Mouse (Mus musculus): ENCODE data around the gene Osbpl3. TPM values are rescaled to one million over a fixed set of nuclear protein-coding genes. Genes with fewer than 3 reads are reported as not detected.

The Osbpl3 gene
- polyA plus RNA-seq, 1 experiment from 2014 or later: 9.7 TPM

- H3K9me3 ChIP-seq (ENCODE audit: control insufficient read depth, low read length): no peaks in the 10 kb centered on the region
- ATAC-seq (ENCODE audit: low read depth): no peak
- H3K27me3 ChIP-seq (replicated peaks; ENCODE audit: control insufficient read depth, insufficient read depth, low read length): no peaks in the 10 kb centered on the region
- H3K36me3 ChIP-seq (ENCODE audit: control insufficient read depth, insufficient read depth, low read length): no peaks in the 10 kb centered on the region
- no peak overlapping the region for H3K4me2 ChIP-seq (ENCODE audit: low read depth, low read length)
- H3K4me3 ChIP-seq (ENCODE audit: low read depth, low read length): no peak overlapping the region
- H3K27ac ChIP-seq (replicated peaks; ENCODE audit: low read depth, low read length): no peak overlapping the region
- 75% methylated on average over 3 of the region's 3 CpGs for WGBS
- no peak for DNase-seq (ENCODE audit: low spot score)
- no peaks in the 10 kb centered on the region for H3K4me1 ChIP-seq (ENCODE audit: control insufficient read depth, insufficient read depth, low read length)
- H3K9ac ChIP-seq (ENCODE audit: low read depth, low read length): no peak overlapping the region
These were observed 61.6 kb downstream of the Osbpl3 start for GRCm38 (mm10) chr6:50394432-50394831.

GRCm38 (mm10) chr6:50393960-50394359 is 62.0 kb downstream of the Osbpl3 start:
- Histone ChIP-seq H3K36me3 (ENCODE audit: control insufficient read depth, insufficient read depth, low read length) (no peaks in the 10 kb centered on the region), H3K9me3 (ENCODE audit: control insufficient read depth, low read length) (no peaks in the 10 kb centered on the region), H3K27me3 (replicated peaks; ENCODE audit: control insufficient read depth, insufficient read depth, low read length) (no peaks in the 10 kb centered on the region), H3K4me2 (ENCODE audit: low read depth, low read length) (no peak overlapping the region), H3K27ac (replicated peaks; ENCODE audit: low read depth, low read length) (no peak overlapping the region), H3K4me3 (ENCODE audit: low read depth, low read length) (no peak overlapping the region), H3K9ac (ENCODE audit: low read depth, low read length) (no peak overlapping the region), H3K4me1 (ENCODE audit: control insufficient read depth, insufficient read depth, low read length) (no peaks in the 10 kb centered on the region)
- ATAC-seq (ENCODE audit: low read depth) (no peak), DNase-seq (ENCODE audit: low spot score) (no peak)
- WGBS: 80% methylated on average over 8 of the region's 8 CpGs

- H3K4me1 ChIP-seq (ENCODE audit: control insufficient read depth, insufficient read depth, low read length): no peaks in the 10 kb centered on the region
- 88% methylated on average over 3 of the region's 3 CpGs for WGBS
- H3K9ac ChIP-seq (ENCODE audit: low read depth, low read length): no peak overlapping the region
- H3K4me2 ChIP-seq (ENCODE audit: low read depth, low read length): no peak overlapping the region
- no peaks in the 10 kb centered on the region for H3K36me3 ChIP-seq (ENCODE audit: control insufficient read depth, insufficient read depth, low read length)
- no peaks in the 10 kb centered on the region for H3K9me3 ChIP-seq (ENCODE audit: control insufficient read depth, low read length)
- ATAC-seq (ENCODE audit: low read depth) (no peak), DNase-seq (ENCODE audit: low spot score) (no peak)
- no peak overlapping the region for H3K27ac ChIP-seq (replicated peaks; ENCODE audit: low read depth, low read length)
- H3K4me3 ChIP-seq (ENCODE audit: low read depth, low read length): no peak overlapping the region
- no peaks in the 10 kb centered on the region for H3K27me3 ChIP-seq (replicated peaks; ENCODE audit: control insufficient read depth, insufficient read depth, low read length)
These were observed 64.0 kb downstream of the Osbpl3 start for GRCm38 (mm10) chr6:50391951-50392350.

GRCm38 (mm10) chr6:50390313-50390712 is 65.7 kb downstream of the Osbpl3 start:
- no peaks in the 10 kb centered on the region for H3K9me3 ChIP-seq (ENCODE audit: control insufficient read depth, low read length)
- ATAC-seq (ENCODE audit: low read depth): no peak
- no peak overlapping the region for H3K4me3 ChIP-seq (ENCODE audit: low read depth, low read length)
- H3K4me1 ChIP-seq (ENCODE audit: control insufficient read depth, insufficient read depth, low read length): no peaks in the 10 kb centered on the region
- H3K27ac ChIP-seq (replicated peaks; ENCODE audit: low read depth, low read length): no peak overlapping the region
- WGBS: 68% methylated on average over 5 of the region's 5 CpGs
- H3K4me2 ChIP-seq (ENCODE audit: low read depth, low read length): no peak overlapping the region
- no peak overlapping the region for H3K9ac ChIP-seq (ENCODE audit: low read depth, low read length)
- peak; percentile 24 for DNase-seq (ENCODE audit: low spot score)
- no peaks in the 10 kb centered on the region for H3K36me3 ChIP-seq (ENCODE audit: control insufficient read depth, insufficient read depth, low read length)
- H3K27me3 ChIP-seq (replicated peaks; ENCODE audit: control insufficient read depth, insufficient read depth, low read length): no peaks in the 10 kb centered on the region

GRCm38 (mm10) chr6:50387629-50388028 is 68.4 kb downstream of the Osbpl3 start:
- no peaks in the 10 kb centered on the region for H3K27me3 ChIP-seq (replicated peaks; ENCODE audit: control insufficient read depth, insufficient read depth, low read length)
- DNase-seq (ENCODE audit: low spot score) (no peak), ATAC-seq (ENCODE audit: low read depth) (no peak)
- H3K9me3 ChIP-seq (ENCODE audit: control insufficient read depth, low read length): no peaks in the 10 kb centered on the region
- H3K4me2 ChIP-seq (ENCODE audit: low read depth, low read length): no peak overlapping the region
- H3K4me3 ChIP-seq (ENCODE audit: low read depth, low read length): no peak overlapping the region
- H3K36me3 ChIP-seq (ENCODE audit: control insufficient read depth, insufficient read depth, low read length): no peaks in the 10 kb centered on the region
- no peak overlapping the region for H3K27ac ChIP-seq (replicated peaks; ENCODE audit: low read depth, low read length)
- no peaks in the 10 kb centered on the region for H3K4me1 ChIP-seq (ENCODE audit: control insufficient read depth, insufficient read depth, low read length)
- 69% methylated on average over 5 of the region's 5 CpGs for WGBS
- no peak overlapping the region for H3K9ac ChIP-seq (ENCODE audit: low read depth, low read length)

- Histone ChIP-seq H3K9ac (ENCODE audit: low read depth, low read length) (no peak overlapping the region), H3K4me3 (ENCODE audit: low read depth, low read length) (no peak overlapping the region), H3K4me1 (ENCODE audit: control insufficient read depth, insufficient read depth, low read length) (peaks cover 11% of the 10 kb centered on the region), H3K27me3 (replicated peaks; ENCODE audit: control insufficient read depth, insufficient read depth, low read length) (no peaks in the 10 kb centered on the region), H3K4me2 (ENCODE audit: low read depth, low read length) (no peak overlapping the region), H3K9me3 (ENCODE audit: control insufficient read depth, low read length) (no peaks in the 10 kb centered on the region), H3K36me3 (ENCODE audit: control insufficient read depth, insufficient read depth, low read length) (no peaks in the 10 kb centered on the region), H3K27ac (replicated peaks; ENCODE audit: low read depth, low read length) (no peak overlapping the region)
- ATAC-seq (ENCODE audit: low read depth) (no peak), DNase-seq (ENCODE audit: low spot score) (no peak)
- WGBS: 77% methylated on average over 4 of the region's 4 CpGs
These were observed 69.5 kb downstream of the Osbpl3 start for GRCm38 (mm10) chr6:50386497-50386896.

- no peak overlapping the region for H3K9ac ChIP-seq (ENCODE audit: low read depth, low read length)
These were observed 70.5 kb downstream of the Osbpl3 start for GRCm38 (mm10) chr6:50385451-50386013.

GRCm38 (mm10) chr6:50382711-50383110 is 73.3 kb downstream of the Osbpl3 start:
- Histone ChIP-seq H3K4me2 (ENCODE audit: low read depth, low read length) (no peak overlapping the region), H3K4me1 (ENCODE audit: control insufficient read depth, insufficient read depth, low read length) (peaks cover 40% of the 10 kb centered on the region), H3K27me3 (replicated peaks; ENCODE audit: control insufficient read depth, insufficient read depth, low read length) (no peaks in the 10 kb centered on the region), H3K4me3 (ENCODE audit: low read depth, low read length) (no peak overlapping the region), H3K9ac (ENCODE audit: low read depth, low read length) (no peak overlapping the region), H3K36me3 (ENCODE audit: control insufficient read depth, insufficient read depth, low read length) (no peaks in the 10 kb centered on the region), H3K27ac (replicated peaks; ENCODE audit: low read depth, low read length) (no peak overlapping the region), H3K9me3 (ENCODE audit: control insufficient read depth, low read length) (no peaks in the 10 kb centered on the region)
- 86% methylated on average over 7 of the region's 7 CpGs for WGBS
- DNase-seq (ENCODE audit: low spot score) (no peak), ATAC-seq (ENCODE audit: low read depth) (no peak)

More at GRCm38 (mm10) chr6:50385451-50386013, 70.5 kb downstream of the Osbpl3 start:
- Histone ChIP-seq H3K4me3 (ENCODE audit: low read depth, low read length) (no peak overlapping the region), H3K27ac (replicated peaks; ENCODE audit: low read depth, low read length) (no peak overlapping the region), H3K27me3 (replicated peaks; ENCODE audit: control insufficient read depth, insufficient read depth, low read length) (no peaks in the 10 kb centered on the region), H3K4me1 (ENCODE audit: control insufficient read depth, insufficient read depth, low read length) (peaks cover 18% of the 10 kb centered on the region), H3K4me2 (ENCODE audit: low read depth, low read length) (no peak overlapping the region), H3K36me3 (ENCODE audit: control insufficient read depth, insufficient read depth, low read length) (no peaks in the 10 kb centered on the region), H3K9me3 (ENCODE audit: control insufficient read depth, low read length) (no peaks in the 10 kb centered on the region)
- DNase-seq (ENCODE audit: low spot score): no peak
- ATAC-seq (ENCODE audit: low read depth): no peak
- 92% methylated on average over 8 of the region's 8 CpGs for WGBS

- no peak for DNase-seq (ENCODE audit: low spot score)
- Histone ChIP-seq H3K4me3 (ENCODE audit: low read depth, low read length) (peak overlapping the region; percentile 23; the same call in 1 of the 2 replicates), H3K9me3 (ENCODE audit: control insufficient read depth, low read length) (no peaks in the 10 kb centered on the region), H3K36me3 (ENCODE audit: control insufficient read depth, insufficient read depth, low read length) (no peaks in the 10 kb centered on the region), H3K4me1 (ENCODE audit: control insufficient read depth, insufficient read depth, low read length) (peaks cover 42% of the 10 kb centered on the region), H3K4me2 (ENCODE audit: low read depth, low read length) (peak overlapping the region; percentile 49), H3K9ac (ENCODE audit: low read depth, low read length) (no peak overlapping the region), H3K27me3 (replicated peaks; ENCODE audit: control insufficient read depth, insufficient read depth, low read length) (no peaks in the 10 kb centered on the region), H3K27ac (replicated peaks; ENCODE audit: low read depth, low read length) (peak overlapping the region; percentile 58; the same call in 1 of the 2 replicates)
- ATAC-seq (ENCODE audit: low read depth): no peak
- WGBS: 37% methylated on average over 8 of the region's 8 CpGs
These were observed 73.8 kb downstream of the Osbpl3 start for GRCm38 (mm10) chr6:50382196-50382595.
